Mouse (Mus musculus) embryo, embryonic 9.5 days (tissue): ENCODE results near the gene Fars2.

Experiments
- DNase-seq: peaks from one replicate; pipeline ENCODE4 v3.0.0-alpha.2; 2017; ENCODE audit errors: extremely low spot score

Fars2 gene

DNA sequence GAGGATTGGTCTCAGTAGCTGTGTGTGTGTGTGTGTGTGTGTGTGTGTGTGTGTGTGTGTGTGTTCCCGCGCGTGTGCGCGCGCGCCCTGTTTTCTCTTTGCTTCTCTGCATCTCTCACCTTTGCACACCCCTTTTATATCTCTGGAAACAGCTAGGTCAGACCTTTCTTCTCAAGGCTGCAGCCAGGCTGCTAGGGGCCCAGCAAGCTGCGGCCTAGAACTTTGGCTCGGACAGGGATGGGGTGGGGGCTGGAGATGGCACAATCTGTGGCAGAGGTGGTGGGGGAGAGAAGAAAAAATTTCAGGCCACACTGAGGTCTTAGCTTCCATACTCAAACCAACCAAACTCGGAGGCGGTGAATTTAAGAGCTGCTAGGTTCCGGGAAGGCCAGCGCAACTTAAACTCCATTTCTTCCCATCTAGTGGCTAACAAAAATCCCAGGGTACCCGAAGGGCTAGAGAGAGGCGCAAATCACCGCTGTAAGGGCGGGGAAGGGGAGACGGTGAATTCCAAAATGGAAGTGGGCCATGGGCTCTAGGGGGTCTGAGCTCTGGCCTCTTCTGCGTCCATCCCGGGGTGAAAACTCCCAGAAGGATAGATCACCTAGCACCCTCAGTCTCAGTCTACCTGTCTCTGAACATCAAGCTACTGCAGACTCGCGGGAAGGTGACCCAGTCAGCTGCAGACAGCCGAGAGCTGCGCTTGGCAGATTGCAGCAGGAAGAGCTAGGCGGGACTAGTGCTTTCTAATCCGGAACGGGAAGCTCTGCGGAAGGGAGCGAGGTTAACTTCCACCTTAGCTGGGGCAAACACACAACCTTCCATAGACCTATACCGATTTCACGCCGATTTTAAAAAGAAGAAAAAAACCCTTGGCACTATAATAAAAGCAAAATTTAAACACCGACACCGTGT is 614.1 kb downstream of the Fars2 start:
- DNase-seq, result peak; percentile 45

GRCm38 (mm10) chr13:36731931-36732461 is 614.8 kb downstream of the Fars2 start:
- DNase-seq, result peak; percentile 55

DNA sequence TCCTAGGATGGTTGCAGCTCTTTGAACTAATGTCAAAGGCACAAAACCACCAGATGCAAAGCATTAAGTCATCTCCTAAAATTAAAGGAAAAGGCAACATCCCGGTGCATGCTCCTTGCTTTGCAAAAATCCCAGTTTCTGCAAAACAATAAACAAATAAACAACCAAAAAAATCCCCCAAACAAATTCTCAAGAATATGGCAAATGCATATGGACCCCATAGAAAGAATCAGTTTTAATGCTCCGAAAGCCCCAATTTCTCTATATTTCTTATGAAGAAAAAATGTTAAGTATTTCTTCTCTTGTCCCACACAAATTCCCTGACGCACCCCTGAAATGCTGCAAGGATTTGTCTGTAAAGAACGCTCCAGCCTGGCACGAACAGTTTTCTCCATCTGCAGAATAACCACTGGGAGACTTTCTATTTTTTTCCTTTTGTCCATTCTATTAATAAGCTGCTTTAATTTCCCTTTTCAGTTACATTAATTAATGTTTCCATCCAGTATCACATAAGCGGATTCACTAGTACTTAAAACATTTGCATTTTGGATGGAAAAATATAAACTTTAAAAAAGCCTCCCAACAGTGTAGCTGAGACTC is 615.8 kb downstream of the Fars2 start:
- peak; percentile 19 for DNase-seq

DNA sequence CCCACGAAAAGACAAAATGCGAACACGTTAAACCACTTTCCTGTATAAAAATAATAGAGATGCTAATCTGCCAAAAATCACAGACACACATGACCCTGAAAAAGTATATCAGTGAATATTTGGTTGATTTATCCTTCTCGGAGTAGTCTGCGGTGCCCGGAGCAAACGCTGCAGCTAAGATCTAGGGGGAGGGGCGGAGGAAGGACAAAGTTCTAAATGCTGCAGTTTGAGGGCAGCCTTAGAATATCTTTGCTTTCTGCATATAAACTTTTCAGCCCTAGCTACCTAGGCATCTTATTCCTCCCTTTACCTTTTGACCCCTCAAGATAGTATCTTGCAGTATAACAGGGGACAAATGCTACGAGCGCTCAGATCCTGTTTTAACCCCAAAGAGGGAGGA is 616.4 kb downstream of the Fars2 start:
- DNase-seq, result no peak

DNA sequence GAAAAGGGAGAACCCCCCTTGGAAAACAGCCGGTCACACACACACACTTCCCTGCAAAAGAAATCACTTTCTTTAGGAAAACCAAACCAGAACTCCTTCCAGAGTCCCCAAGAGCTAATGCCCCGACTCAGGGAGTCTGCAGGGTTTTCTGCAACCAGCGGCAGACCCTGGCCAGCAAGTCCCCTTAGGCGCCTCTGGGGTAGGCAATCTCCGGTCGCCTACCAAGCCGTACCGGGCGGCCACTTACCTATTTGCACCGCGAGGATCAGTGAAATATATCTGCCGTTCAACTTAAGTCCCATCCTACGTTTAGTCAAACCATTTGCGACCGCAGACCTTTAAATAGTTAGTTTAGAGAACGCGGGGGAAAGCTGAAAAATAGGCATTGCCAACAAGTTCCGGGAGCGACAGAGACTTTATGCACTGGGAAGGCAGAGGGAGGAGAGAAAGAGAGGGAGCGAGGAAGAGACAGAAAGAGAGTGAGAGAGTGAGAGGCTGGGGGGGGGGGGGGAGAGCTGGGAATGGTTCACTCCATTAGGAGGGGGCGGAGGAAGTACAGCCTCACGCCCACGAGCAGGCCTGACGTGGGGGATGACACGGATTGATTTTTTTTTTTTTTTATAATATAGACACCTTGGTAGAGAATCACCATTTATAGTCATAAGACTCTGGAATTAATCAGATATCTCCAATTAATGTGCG is 616.9 kb downstream of the Fars2 start:
- peak; percentile 68 for DNase-seq

GRCm38 (mm10) chr13:36734731-36735571 is 617.7 kb downstream of the Fars2 start, which contains the start of gene Nrn1:
Gene Nrn1 (minus strand): TSS chr13:36735131.
- DNase-seq, result peak; percentile 49

GRCm38 (mm10) chr13:36735901-36736618 is 618.8 kb downstream of the Fars2 start:
- peak; percentile 95 for DNase-seq

DNA sequence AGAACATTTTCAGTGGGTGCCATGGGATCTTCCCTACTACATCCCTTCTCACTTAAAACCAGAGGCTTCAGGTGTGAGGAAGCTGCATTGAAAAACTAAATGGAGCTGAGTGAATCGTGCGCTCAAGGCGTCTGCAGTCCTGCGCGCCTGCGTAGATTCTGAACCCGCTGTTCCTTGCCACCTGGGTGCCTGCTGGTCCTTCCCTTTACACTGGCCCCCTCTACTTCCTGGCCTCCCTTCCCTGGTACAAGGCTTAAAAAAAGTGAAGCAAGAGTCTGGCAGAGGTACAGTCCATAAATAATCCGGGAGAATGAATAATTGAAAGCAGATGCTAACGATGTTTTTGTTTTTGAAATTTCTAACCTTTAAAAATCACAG is 619.4 kb downstream of the Fars2 start:
- no peak for DNase-seq

- DNase-seq, result no peak
Observed at GRCm38 (mm10) chr13:36750056-36750455, 632.8 kb downstream of the Fars2 start.

DNA sequence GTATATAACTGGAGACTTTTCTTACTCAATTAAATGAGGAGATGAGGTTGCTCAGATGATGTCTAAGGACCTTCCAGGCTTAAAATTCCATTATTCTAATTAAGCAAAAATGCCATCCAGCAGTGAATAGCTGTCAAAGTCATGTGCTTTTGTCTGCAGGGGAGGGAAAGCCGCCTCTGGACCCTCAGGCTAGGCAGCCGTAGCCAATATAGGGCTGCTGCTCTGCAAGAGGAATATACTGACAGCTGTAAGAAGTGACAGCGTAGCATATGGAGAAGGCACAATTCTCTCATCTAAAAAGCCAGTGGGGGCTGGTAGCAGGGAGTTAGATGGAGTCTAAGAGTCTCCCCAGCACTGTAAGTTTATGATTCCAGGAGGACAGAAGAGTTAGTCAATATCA is 634.6 kb downstream of the Fars2 start:
- no peak for DNase-seq

DNA sequence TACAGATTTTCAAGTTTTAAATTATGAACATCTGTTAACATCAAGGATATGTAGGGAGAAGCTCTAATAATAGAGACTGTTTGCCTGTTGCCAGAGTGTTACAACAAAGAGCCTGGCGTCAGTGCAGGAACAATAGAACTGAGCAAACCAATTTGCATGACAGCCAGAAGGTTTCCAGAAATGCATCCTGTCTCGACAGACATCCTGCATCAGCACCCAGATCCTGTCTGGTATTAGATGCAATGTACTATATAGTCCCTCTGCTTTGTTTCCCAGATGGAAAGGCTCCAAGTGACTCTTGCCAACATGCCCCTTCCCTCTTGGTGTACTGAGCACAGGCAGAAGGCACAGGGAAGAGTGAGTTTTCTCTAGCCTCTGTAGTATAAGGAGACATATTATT is 649.6 kb downstream of the Fars2 start:
- DNase-seq, result no peak
